Mouse (Mus musculus): ENCODE results near the gene Scgb1b20. TPM values are rescaled to one million over a fixed set of nuclear protein-coding genes. Genes with fewer than 3 reads are reported as not detected.
"Not testable (repeated sequence)": the region's sequence is repeated elsewhere in the genome, so short reads cannot be mapped to it uniquely, and the experiment has no call there.

Scgb1b20 gene
- not detected in 2 replicates for polyA plus RNA-seq (2015; fragmentation: Nextera tagmentation; extraction: Ambion mirVana)

DNA sequence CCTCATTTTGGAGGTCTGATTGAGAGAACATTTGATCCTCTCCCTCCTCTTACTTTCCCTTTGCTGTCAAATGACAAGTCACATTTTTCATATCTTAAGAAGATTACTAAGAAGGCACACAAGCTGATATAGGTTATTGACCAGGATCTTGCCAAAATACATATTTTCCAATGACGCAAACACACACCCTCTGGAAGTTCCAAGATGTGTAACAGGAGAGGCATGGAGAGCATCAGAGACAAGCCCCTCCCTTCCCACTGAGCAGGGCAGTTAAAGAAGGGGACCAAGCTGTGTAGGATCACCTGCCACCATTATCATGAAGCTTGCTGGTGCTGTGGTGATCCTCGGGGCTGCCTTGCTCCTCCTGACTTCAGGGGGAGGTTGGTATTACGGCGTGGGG lies at the start of gene Scgb1b20:
TSS of gene Scgb1b20 (plus strand) at position 301 of the 400 bp plus-strand sequence.
- not testable (repeated sequence) for H3K4me1 ChIP-seq (ENCODE audit: control insufficient read depth, insufficient read depth, low read length); H3K4me2 ChIP-seq (ENCODE audit: low read length); H3K9ac ChIP-seq (ENCODE audit: low read depth, low read length); H3K27ac ChIP-seq (ENCODE audit: low read length); H3K27me3 ChIP-seq (ENCODE audit: control insufficient read depth, insufficient read depth, low read depth, low read length); H3K9me3 ChIP-seq (replicated peaks; ENCODE audit: control insufficient read depth, low read length, poor library complexity, severe bottlenecking); ATAC-seq; H3K4me3 ChIP-seq (ENCODE audit: low read depth, low read length); H3K36me3 ChIP-seq (ENCODE audit: control insufficient read depth, insufficient read depth, low read length)
- WGBS: 74% methylated on average over 4 of the region's 4 CpGs

DNA sequence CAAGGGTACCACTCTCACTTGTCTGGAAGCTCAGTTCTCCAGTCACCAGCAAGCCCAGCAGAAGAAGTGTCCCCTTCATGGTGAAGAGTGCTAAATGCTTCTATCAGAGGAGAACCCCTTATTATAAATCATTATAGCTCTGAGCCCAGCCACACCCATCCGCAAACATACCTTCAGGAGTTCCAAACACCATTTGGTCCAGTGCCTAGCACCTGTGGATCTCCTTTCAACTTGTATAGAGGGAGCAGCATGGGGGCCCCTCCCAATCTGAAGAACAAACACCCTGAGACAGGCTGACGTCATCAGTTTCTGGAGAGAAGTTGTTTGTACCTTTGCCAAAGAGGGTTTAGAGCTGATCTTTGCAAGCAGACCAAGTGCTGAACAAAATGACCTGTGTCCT lies 6.8 kb upstream of the Scgb1b20 start, which contains the start of gene Scgb2b20:
TSS of gene Scgb2b20 (minus strand) at position 101 of the 400 bp plus-strand sequence.
- H3K27me3 ChIP-seq (ENCODE audit: control insufficient read depth, insufficient read depth, low read depth, low read length); H3K4me3 ChIP-seq (ENCODE audit: low read depth, low read length); H3K4me1 ChIP-seq (ENCODE audit: control insufficient read depth, insufficient read depth, low read length); ATAC-seq; H3K27ac ChIP-seq (ENCODE audit: low read length); H3K36me3 ChIP-seq (ENCODE audit: control insufficient read depth, insufficient read depth, low read length); H3K9ac ChIP-seq (ENCODE audit: low read depth, low read length); H3K4me2 ChIP-seq (ENCODE audit: low read length): not testable (repeated sequence)
- peaks cover 11% of the 10 kb centered on the region for H3K9me3 ChIP-seq (replicated peaks; ENCODE audit: control insufficient read depth, low read length, poor library complexity, severe bottlenecking)
- WGBS: 81% methylated on average over 2 of the region's 2 CpGs

DNA sequence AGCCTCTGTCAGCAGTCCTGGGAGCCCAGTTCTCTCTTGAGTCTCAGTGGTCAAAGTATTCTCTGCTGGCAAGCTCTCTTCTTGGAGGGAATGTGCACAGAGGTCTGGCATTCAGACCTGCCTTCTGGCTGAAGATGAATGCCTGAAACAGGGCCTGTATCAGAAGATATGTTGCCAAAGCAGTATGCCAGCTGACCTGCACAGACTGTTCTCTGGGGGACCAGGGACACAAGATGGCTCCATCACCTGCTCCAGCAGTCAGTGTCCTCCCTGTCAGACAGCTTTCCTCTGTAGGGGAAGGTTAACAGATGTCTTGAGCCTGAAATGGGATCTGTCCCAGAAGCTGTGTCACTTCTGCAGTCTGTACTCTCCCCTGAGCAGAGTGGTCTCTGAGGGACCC lies 26.7 kb downstream of the Scgb1b20 start:
- H3K27me3 ChIP-seq (ENCODE audit: control insufficient read depth, insufficient read depth, low read depth, low read length); ATAC-seq; H3K9ac ChIP-seq (ENCODE audit: low read depth, low read length); H3K4me2 ChIP-seq (ENCODE audit: low read length); H3K4me3 ChIP-seq (ENCODE audit: low read depth, low read length); H3K36me3 ChIP-seq (ENCODE audit: control insufficient read depth, insufficient read depth, low read length); H3K27ac ChIP-seq (ENCODE audit: low read length); H3K4me1 ChIP-seq (ENCODE audit: control insufficient read depth, insufficient read depth, low read length): not testable (repeated sequence)
- H3K9me3 ChIP-seq (replicated peaks; ENCODE audit: control insufficient read depth, low read length, poor library complexity, severe bottlenecking): peaks cover 11% of the 10 kb centered on the region

DNA sequence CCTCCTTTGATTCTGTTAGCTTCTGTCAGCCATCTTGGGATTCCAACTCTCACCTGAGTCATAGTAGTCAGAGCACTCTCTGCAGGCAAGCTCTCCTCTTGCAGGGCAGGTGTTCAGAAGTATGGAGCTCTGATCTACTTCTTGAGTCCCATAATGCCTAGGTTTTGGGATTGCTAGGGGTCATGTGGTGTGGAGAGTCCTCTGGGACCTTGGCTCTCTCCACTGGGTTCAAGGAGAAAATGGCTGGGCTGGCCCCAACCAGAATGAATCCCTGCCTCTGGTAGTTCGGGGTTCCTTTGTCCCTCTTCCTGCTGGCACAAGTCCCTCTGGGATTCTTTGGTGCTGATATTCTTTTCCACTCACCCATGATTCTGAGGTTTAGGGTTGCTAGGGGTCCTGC lies 28.6 kb downstream of the Scgb1b20 start:
- no peak for ATAC-seq
- Histone ChIP-seq H3K36me3 (ENCODE audit: control insufficient read depth, insufficient read depth, low read length) (no peaks in the 10 kb centered on the region), H3K4me2 (ENCODE audit: low read length) (no peak overlapping the region), H3K4me1 (ENCODE audit: control insufficient read depth, insufficient read depth, low read length) (no peaks in the 10 kb centered on the region), H3K27me3 (ENCODE audit: control insufficient read depth, insufficient read depth, low read depth, low read length) (no peaks in the 10 kb centered on the region), H3K27ac (ENCODE audit: low read length) (no peak overlapping the region), H3K9ac (ENCODE audit: low read depth, low read length) (no peak overlapping the region), H3K4me3 (ENCODE audit: low read depth, low read length) (no peak overlapping the region), H3K9me3 (replicated peaks; ENCODE audit: control insufficient read depth, low read length, poor library complexity, severe bottlenecking) (peaks cover 11% of the 10 kb centered on the region)
- WGBS: 73% methylated on average over 1 of the region's 1 CpGs

DNA sequence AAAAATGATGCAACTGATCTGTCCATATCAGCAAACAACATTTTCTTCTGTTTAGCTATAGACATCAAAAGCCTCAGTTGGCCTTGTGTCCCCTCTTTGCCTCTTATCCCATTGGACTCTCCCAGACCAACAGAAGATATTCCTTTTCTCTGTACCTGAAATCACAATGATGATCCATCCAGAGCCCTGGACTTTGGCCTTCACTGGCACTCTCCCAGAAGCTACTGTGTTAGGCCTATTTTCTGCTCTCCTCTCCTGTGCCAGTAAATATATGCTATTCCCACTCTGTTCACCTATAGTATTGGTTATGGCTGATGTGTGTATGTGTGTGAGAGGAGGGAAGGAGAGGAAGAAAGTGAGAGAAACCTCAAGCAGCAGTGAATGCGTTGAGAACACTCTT lies 36.6 kb downstream of the Scgb1b20 start:
- H3K36me3 ChIP-seq (ENCODE audit: control insufficient read depth, insufficient read depth, low read length); H3K27me3 ChIP-seq (ENCODE audit: control insufficient read depth, insufficient read depth, low read depth, low read length); ATAC-seq; H3K4me3 ChIP-seq (ENCODE audit: low read depth, low read length); H3K27ac ChIP-seq (ENCODE audit: low read length); H3K4me1 ChIP-seq (ENCODE audit: control insufficient read depth, insufficient read depth, low read length); H3K4me2 ChIP-seq (ENCODE audit: low read length); H3K9me3 ChIP-seq (replicated peaks; ENCODE audit: control insufficient read depth, low read length, poor library complexity, severe bottlenecking); H3K9ac ChIP-seq (ENCODE audit: low read depth, low read length): not testable (repeated sequence)
- 39% methylated on average over 1 of the region's 1 CpGs for WGBS

Other genes with a start within 250 kb of the Scgb1b20 start
- gene Scgb2b18, start 199.4 kb upstream of the Scgb1b20 start, polyA plus RNA-seq (2015; fragmentation: Nextera tagmentation; extraction: Ambion mirVana): not detected in 2 replicates
- gene Scgb1b18, start 187.7 kb upstream of the Scgb1b20 start, polyA plus RNA-seq (2015; fragmentation: Nextera tagmentation; extraction: Ambion mirVana): not detected in 2 replicates
- gene Scgb2b19, start 92.9 kb upstream of the Scgb1b20 start, polyA plus RNA-seq (2015; fragmentation: Nextera tagmentation; extraction: Ambion mirVana): not detected in 2 replicates
- not detected in 2 replicates for gene Scgb1b19, start 85.9 kb upstream of the Scgb1b20 start, polyA plus RNA-seq (2015; fragmentation: Nextera tagmentation; extraction: Ambion mirVana)
- not detected in 2 replicates for gene Scgb2b20, start 6.9 kb upstream of the Scgb1b20 start, polyA plus RNA-seq (2015; fragmentation: Nextera tagmentation; extraction: Ambion mirVana)
- gene Scgb2b21, start 147.2 kb downstream of the Scgb1b20 start, polyA plus RNA-seq (2015; fragmentation: Nextera tagmentation; extraction: Ambion mirVana): not detected in 2 replicates

All from midbrain, embryonic 16.5 days (tissue).